Mouse (Mus musculus): Measurements from ENCODE around the gene Hpse2.

- TF ChIP-seq CTCF (IDR thresholded peaks at IDR 0.05; ENCODE audit: insufficient read depth, low read length), result no peak
- TF ChIP-seq POLR2A (IDR thresholded peaks at IDR 0.05; ENCODE audit: borderline replicate concordance, extremely low read depth, low read depth, low read length), result no peak
Observed at GRCm38 (mm10) chr19:42785129-42785528, 603.0 kb downstream of the Hpse2 start.
